Mouse (Mus musculus) cerebellum, adult 9-11 months (tissue): Measurements from ENCODE around the gene Msrb1.
A peak's percentile ranks its signal among the peaks of the same experiment; 100 is the strongest.
"Not testable (repeated sequence)": the region's sequence is repeated elsewhere in the genome, so short reads cannot be mapped to it uniquely, and the experiment has no call there.

Source experiments
- DNase-seq: peaks from one replicate; pipeline ENCODE4 v3.0.0; 2022

Gene Msrb1

GRCm38 (mm10) chr17:24736330-24737051 lies at the start of gene Msrb1:
Msrb1 (plus strand) TSS chr17:24736642.
- peak; percentile 96 for DNase-seq

DNA sequence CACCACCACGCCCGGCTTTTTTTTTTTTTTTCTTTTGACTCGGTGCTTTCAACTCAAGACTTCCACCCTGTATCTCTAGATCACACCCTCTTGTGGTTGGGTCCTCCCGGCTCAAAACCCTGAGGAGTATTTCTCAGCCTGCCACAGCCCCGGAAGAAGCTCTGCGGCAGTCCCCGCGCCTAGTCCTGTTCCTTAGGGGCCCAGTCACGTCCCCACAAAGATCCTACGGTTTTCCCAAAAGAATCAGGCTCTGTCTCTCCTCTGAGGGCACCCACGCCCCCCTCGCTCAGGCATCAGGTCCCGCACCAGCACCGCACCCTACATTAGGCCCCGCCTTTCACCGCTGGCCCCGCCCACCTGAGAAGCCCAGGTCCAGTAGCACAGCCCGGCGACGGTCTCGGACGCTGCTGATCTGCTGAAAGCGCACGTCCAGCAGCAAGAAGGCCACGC lies 49.3 kb upstream of the Msrb1 start:
- no peak for DNase-seq

- no peak for DNase-seq
These were observed 48.8 kb upstream of the Msrb1 start for GRCm38 (mm10) chr17:24687599-24687998.

DNA sequence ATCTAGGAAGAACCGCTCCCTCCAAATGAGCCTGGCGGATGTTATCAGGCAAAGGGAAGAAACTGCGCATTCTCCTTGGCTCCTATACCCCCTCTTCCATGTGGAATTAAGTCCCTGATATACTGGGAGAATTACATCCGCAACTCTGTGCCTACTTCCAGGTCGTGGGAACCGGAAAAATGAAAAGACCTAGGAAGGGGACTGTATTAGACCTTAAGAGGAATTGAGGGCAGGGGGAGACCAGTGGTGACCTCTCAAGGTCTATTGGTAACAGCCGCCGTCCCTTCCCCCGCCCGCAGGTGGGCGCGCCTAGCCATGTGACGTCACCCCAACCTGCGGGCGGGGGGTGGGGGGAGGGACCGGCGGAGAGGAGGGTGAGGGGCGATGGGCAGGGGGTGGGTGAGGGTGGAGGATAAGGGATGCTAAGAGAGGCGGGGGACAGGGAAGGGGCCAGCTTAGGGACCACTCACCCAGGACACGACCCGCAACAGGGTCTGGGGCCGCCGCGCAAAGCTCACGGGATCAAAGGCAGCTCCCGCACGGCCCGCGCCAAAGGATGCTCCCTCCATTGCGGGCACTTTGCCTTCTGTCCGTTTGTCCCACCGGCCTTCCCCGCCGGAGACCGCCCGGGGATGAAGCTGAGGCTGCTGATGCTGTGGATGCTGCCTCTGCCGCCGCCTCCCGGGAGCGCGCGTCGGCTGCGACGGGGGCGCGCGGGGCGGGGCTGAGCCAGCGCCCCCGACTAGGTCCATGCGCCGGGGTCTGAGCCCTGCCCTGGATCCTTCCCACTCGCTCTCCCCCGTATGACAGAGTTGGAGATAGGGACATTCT lies 47.0 kb upstream of the Msrb1 start, which contains the start of gene Syngr3:
Gene Syngr3 (minus strand): TSS at position 705 of the 831 bp plus-strand sequence.
- DNase-seq = peak; percentile 77

GRCm38 (mm10) chr17:24692385-24692784 lies 44.1 kb upstream of the Msrb1 start:
- no peak for DNase-seq

GRCm38 (mm10) chr17:24695326-24696010 lies 41.0 kb upstream of the Msrb1 start:
- DNase-seq = no peak

GRCm38 (mm10) chr17:24696011-24696697 lies 40.3 kb upstream of the Msrb1 start, which contains the start of the genes Gfer and Noxo1:
Gfer (minus strand) TSS chr17:24696156.
Noxo1 (plus strand) TSS chr17:24696234.
- DNase-seq = peak; percentile 89

DNA sequence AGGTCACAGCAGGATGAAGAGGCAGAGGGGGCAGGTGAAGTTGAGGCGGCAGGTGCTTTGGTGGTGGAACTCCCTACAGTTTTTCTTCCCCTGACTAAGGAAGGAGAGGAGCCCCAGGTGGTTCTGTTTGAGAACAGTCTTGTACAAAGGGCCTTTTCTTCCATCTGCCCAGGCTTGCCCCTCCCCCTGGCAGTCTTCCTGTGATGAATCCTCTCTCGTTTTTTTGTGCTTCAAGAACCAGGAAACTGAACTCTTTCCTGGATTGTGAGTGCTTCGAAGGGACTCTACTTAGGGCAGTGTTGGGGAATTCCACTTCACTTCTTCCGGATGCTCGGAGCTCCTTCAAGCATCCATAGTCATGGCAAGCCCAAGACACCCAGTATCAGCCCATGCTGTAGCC lies 38.5 kb upstream of the Msrb1 start:
- DNase-seq = no peak

DNA sequence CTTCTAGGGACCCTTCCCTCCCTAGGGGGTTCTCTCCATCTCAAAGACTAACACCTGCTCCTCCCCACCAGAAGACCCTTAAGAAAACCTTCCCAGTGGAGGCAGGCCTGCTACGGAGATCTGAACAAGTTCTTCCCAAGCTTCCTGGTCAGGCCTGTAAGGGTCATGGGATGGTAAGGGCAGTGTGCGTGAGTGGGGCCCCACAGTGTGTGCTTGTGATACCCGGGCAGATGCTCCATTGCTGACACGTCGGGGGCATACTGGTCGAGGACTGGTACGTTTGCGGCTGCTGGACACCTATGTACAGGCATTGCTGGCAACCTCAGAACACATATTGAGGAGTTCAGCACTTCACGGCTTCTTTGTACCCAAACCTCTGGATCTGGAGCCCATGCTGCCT lies 37.7 kb upstream of the Msrb1 start:
- DNase-seq = no peak

GRCm38 (mm10) chr17:24699473-24699872 lies 37.0 kb upstream of the Msrb1 start:
- no peak for DNase-seq

DNA sequence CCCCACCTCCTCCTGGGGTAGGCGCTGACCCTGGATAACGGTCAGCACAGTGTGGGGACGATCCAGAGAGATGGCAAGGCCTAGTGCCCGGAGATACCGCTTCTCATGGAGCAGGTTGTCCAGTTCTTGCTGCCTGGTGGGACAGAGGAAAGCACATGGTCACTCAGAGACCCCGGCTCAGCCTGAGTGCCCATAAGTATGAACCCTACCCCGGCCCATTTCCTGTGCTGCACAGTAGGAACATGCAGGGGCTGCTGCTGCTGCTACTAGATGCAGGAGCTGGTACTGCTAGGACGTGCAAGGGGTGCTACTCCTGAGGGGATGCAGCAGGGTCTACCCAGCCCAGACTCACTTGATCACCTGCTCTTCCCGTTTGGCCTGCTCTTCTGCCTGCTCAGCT lies 35.2 kb upstream of the Msrb1 start:
- no peak for DNase-seq

DNA sequence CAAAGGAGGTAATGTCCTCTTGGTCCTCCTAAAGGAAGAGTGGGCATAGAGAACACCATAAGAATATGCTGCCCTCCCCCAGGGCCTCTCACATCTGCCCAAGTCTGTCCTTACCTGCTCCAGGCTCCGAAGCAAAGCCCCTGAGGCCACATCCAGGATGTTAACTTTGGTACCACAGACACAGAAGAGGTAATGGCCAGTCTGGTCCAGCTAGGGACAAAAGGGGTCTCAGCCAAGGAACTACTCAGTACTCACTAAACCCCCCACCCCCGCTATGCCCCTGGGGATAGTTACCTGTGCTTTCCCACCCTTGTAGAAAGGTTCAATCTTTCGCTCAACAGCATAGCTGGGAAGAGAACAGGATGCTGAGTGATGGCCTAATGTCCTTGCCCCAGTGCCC lies 30.6 kb upstream of the Msrb1 start:
- peak; percentile 27 for DNase-seq

DNA sequence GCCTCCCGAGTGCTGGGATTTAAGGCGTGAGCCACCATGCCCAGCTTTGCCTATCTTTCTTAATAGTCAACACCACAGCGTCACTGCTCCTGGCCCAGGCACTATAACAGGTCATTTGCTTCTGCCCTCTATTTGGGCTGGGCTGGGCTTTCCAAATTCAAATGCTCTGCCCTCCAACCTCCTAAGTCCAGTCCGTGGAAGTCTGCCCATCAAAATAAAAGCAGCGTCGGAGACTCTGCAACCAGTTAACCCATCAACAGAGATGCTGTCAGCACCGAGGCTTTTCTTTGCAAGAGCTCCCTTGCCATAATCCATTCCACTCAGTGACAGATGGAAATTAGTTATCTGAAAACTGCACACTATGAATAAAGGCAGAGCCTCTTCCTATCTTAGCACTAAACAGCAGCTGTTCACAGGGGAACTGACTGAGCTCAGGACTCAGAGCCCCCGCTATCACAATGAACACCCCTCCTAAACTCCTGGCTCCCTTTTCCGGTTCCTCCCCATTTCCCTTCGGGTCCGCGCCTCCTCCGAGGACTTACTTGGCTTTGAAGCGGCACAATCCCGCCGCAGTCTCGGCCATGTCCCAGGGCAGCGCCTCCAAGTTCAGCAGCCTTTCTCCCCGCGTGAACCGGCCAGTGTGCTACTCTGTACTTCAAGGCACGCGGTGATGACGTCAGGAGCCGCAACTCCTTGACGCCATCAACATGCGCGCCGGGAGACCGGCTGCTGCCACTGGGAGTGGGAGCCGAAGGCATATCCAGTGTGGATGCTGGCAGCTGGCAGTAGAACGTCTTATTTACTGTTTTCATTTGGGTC lies 29.3 kb upstream of the Msrb1 start, which contains the start of gene Tbl3:
Gene Tbl3 (minus strand): TSS at position 679 of the 819 bp plus-strand sequence.
- DNase-seq = peak; percentile 92

GRCm38 (mm10) chr17:24707801-24708425 lies 28.5 kb upstream of the Msrb1 start:
- DNase-seq = peak; percentile 21

DNA sequence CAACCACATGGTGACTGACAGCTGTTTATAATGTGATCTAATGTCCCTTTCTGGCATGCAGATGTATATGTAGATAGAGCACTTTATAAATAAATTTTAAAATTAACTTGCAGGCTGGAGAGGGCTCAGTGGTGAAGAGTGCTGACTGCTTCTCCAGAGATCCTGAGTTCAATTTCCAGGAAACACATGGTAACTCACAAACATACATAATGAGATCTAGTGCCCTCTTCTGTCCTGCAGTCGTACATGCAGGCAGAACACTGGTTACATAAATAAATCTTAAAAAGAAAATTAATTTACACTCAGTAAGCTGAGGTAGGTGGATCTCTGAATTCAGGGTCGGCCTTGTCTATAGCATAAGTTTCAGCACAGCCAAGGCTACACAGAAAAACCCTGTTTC lies 27.8 kb upstream of the Msrb1 start:
- DNase-seq = no peak

DNA sequence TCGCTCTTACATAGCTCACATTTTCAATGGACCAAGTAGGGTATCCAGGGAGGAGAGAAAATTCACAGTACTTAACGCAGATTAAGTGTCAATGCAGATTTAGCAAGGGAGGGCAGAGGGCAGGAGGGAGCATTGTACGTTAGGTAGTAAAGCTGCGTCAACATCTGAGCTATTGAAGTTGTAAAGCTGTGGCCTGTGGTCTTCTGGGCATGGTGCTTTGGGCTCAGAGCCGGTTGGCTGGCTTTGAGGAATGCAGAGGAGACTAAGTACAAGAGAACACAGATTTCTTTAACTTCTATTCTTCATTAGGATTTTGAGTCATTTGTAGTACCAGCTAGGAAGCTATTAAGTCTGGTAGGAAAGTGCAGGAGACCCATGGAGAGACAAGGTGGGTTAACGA lies 20.9 kb upstream of the Msrb1 start:
- no peak for DNase-seq

DNA sequence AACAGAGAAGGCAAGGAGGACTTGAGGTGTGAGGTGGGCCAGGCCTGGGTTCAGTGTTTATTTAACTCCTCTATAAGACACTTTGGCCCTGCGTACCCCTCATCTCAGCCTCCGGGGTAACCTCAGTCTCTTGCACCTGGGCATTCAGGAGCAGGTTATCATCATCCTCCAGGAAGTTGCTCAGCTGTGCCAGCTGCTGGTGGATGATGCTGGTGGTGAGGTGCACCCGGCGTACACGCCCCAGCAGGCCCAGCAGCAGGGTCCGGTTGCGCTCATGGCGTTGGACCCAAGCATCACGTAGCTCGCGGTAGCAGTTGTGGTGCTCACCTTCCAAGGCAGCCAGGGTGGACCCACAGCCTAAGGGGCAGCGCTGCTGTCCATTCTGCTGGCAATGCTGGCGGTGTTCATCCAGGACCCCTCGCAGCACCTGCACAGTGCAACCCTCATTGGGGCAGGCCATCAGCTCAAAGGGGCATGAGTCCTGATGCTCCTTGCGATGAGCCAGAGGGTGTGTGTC lies 20.2 kb upstream of the Msrb1 start:
- DNase-seq = peak; percentile 34

DNA sequence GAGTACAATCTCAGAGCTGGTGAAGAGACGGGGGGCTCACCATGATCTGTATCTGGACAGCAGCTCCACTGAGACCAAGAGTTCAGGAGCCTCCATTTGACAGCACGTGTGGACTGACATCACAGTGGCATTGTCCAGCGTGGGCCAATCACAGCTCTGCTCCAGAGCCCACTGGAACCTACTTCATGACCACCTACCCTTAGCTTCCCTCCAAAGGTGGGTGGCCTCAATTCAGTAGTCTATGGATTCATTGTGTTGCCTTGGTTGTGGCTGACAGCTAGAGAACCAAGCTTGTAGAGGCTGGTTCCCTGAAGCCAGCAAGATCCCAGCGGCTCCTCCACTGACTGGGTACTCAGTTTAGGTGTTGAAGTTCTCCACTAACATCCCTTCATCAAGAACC lies 18.5 kb upstream of the Msrb1 start, which contains the start of the genes Rnf151 and Rps2:
Gene Rnf151 (minus strand): TSS at position 121 of the 400 bp plus-strand sequence.
Gene Rps2 (plus strand): TSS at position 174 of the 400 bp plus-strand sequence.
- DNase-seq = peak; percentile 34

GRCm38 (mm10) chr17:24718938-24719337 lies 17.5 kb upstream of the Msrb1 start:
- DNase-seq = not testable (repeated sequence)

GRCm38 (mm10) chr17:24719494-24720222 lies 16.8 kb upstream of the Msrb1 start:
- DNase-seq = peak; percentile 99
